Mouse (Mus musculus) liver, embryonic 14.5 days (tissue): ENCODE data around the gene Anxa6.

Experiments
- CTCF ChIP-seq: IDR thresholded peaks from 2 replicates; pipeline ENCODE4 v1.5.1; 2016; ENCODE audit warnings: antibody characterized with exemption, low read depth, control low read depth
- EP300 ChIP-seq: IDR thresholded peaks from 2 replicates; pipeline ENCODE4 v1.6.1; 2016; ENCODE audit warnings: antibody characterized with exemption, low read depth

- TF ChIP-seq CTCF (no peak), EP300 (no peak)
Measured at GRCm38 (mm10) chr11:54971365-54972048, 61.7 kb downstream of the Anxa6 start.
